Mouse (Mus musculus) neural tube, embryonic 15.5 days (tissue): ENCODE measurements at regions not wholly inside any gene's neighbourhood (a gene's known extent, or its start where the extent isn't known, plus 50 kb on each side); places are given as distances from the start of the nearest gene placed in this dataset.
A peak's percentile ranks its signal among the peaks of the same experiment; 100 is the strongest.

Experiments used
- ATAC-seq: fragments of 200-750 bp; cut with Nextera tagmentation; 2 replicates; pipeline ENCODE4 v1.8.0; 2017; ENCODE audit warnings: mild to moderate bottlenecking, moderate TSS enrichment, moderate library complexity; ENCODE audit not compliant: low FRiP score
- H3K27ac ChIP-seq: fragments of 300-500 bp; sonication (generic); replicated peaks from 2 replicates; pipeline ENCODE4 v1.5.1; 2015; ENCODE audit warnings: mild to moderate bottlenecking, inconsistent platforms
- H3K27me3 ChIP-seq: fragments of 300-500 bp; sonication (generic); replicated peaks from 2 replicates; pipeline ENCODE4 v1.6.1; 2015; ENCODE audit warnings: inconsistent platforms
- H3K36me3 ChIP-seq: fragments of 300-500 bp; sonication (generic); 2 replicates; pipeline ENCODE4 v1.6.1; 2015; ENCODE audit warnings: inconsistent platforms
- H3K4me1 ChIP-seq: fragments of 300-500 bp; sonication (generic); 2 replicates; pipeline ENCODE4 v1.6.1; 2015; ENCODE audit warnings: inconsistent platforms
- H3K4me2 ChIP-seq: fragments of 300-500 bp; sonication (generic); 2 replicates; pipeline ENCODE4 v1.6.1; 2015; ENCODE audit warnings: inconsistent platforms, mild to moderate bottlenecking, moderate library complexity
- H3K4me3 ChIP-seq: fragments of 300-500 bp; sonication (generic); replicated peaks from 2 replicates; pipeline ENCODE4 v1.5.1; 2015; ENCODE audit warnings: mild to moderate bottlenecking, inconsistent platforms
- H3K9ac ChIP-seq: fragments of 300-500 bp; sonication (generic); replicated peaks from 2 replicates; pipeline ENCODE4 v1.6.1; 2015; ENCODE audit warnings: mild to moderate bottlenecking, inconsistent platforms
- H3K9me3 ChIP-seq: fragments of 300-500 bp; sonication (generic); replicated peaks from 2 replicates; pipeline ENCODE4 v1.6.1; 2016; ENCODE audit warnings: inconsistent platforms
- WGBS: fragments of 180-500 bp; shearing (Covaris S2); methylation state at CpG from one replicate; pipeline ENCODE4 v1.1.7; 2015; ENCODE audit warnings: mixed read lengths; 5-methylcytosine and 5-hydroxymethylcytosine counted together

GRCm38 (mm10) chr7:136496335-136497242 is 397.8 kb upstream of the Mgmt start:
- peak overlapping the region; percentile 36; the same call in 1 of the 2 replicates for H3K9ac ChIP-seq
- no peaks in the 10 kb centered on the region for H3K36me3 ChIP-seq
- WGBS, result 19% methylated on average over 19 of the region's 19 CpGs
- no peak for ATAC-seq
- H3K9me3 ChIP-seq, result no peaks in the 10 kb centered on the region
- 0 out of 2 replicates have a peak, but pooled peaks cover 6% of the 10 kb centered on the region for H3K27me3 ChIP-seq
- peaks cover 57% of the 10 kb centered on the region for H3K4me1 ChIP-seq
- H3K4me3 ChIP-seq, result peak overlapping the region; percentile 10; the same call in 1 of the 2 replicates
- peak overlapping the region; percentile 79 for H3K27ac ChIP-seq
- peak overlapping the region; percentile 46 for H3K4me2 ChIP-seq

GRCm38 (mm10) chr7:136500059-136500458 is 394.4 kb upstream of the Mgmt start:
- 34% methylated on average over 4 of the region's 4 CpGs for WGBS
- no peak overlapping the region for H3K4me2 ChIP-seq
- ATAC-seq, result no peak
- no peaks in the 10 kb centered on the region for H3K36me3 ChIP-seq
- no peaks in the 10 kb centered on the region for H3K9me3 ChIP-seq
- H3K4me1 ChIP-seq, result peaks cover 69% of the 10 kb centered on the region
- H3K4me3 ChIP-seq, result no peak overlapping the region
- 0 out of 2 replicates have a peak, but pooled peaks cover 4% of the 10 kb centered on the region for H3K27me3 ChIP-seq
- peak overlapping the region; percentile 64; the same call in 1 of the 2 replicates for H3K27ac ChIP-seq
- H3K9ac ChIP-seq, result no peak overlapping the region

- Histone ChIP-seq H3K9ac (no peak overlapping the region; the same call in 1 of the 2 replicates), H3K4me1 (peaks cover 59% of the 10 kb centered on the region), H3K27me3 (no peaks in the 10 kb centered on the region), H3K9me3 (no peaks in the 10 kb centered on the region), H3K36me3 (no peaks in the 10 kb centered on the region), H3K4me3 (no peak overlapping the region), H3K4me2 (no peak overlapping the region), H3K27ac (peak overlapping the region; percentile 64)
- 82% methylated on average over 7 of the region's 7 CpGs for WGBS
- no peak for ATAC-seq
Observed at GRCm38 (mm10) chr7:136501094-136501493, 393.3 kb upstream of the Mgmt start.

GRCm38 (mm10) chr7:136501855-136502847 is 392.3 kb upstream of the Mgmt start:
- peak; percentile 35; the same call in 1 of the 2 replicates for ATAC-seq
- H3K4me1 ChIP-seq, result peaks cover 48% of the 10 kb centered on the region
- H3K36me3 ChIP-seq, result no peaks in the 10 kb centered on the region
- 24% methylated on average over 32 of the region's 32 CpGs for WGBS
- H3K9ac ChIP-seq, result no peak overlapping the region
- H3K4me3 ChIP-seq, result no peak overlapping the region
- H3K4me2 ChIP-seq, result peak overlapping the region; percentile 34
- no peaks in the 10 kb centered on the region for H3K9me3 ChIP-seq
- peak overlapping the region; percentile 63 for H3K27ac ChIP-seq
- no peaks in the 10 kb centered on the region for H3K27me3 ChIP-seq

- no peak overlapping the region for H3K4me3 ChIP-seq
- H3K36me3 ChIP-seq, result no peaks in the 10 kb centered on the region
- H3K9me3 ChIP-seq, result no peaks in the 10 kb centered on the region
- no peak overlapping the region for H3K4me2 ChIP-seq
- no peaks in the 10 kb centered on the region for H3K27me3 ChIP-seq
- whole genome bisulfite sequencing, result 84% methylated on average over 6 of the region's 6 CpGs
- ATAC-seq, result no peak
- no peak overlapping the region for H3K9ac ChIP-seq
- H3K4me1 ChIP-seq, result no peaks in the 10 kb centered on the region
- H3K27ac ChIP-seq, result no peak overlapping the region
Observed at GRCm38 (mm10) chr7:136511389-136511788, 383.0 kb upstream of the Mgmt start.

GRCm38 (mm10) chr7:136515376-136515775 is 379.0 kb upstream of the Mgmt start:
- Histone ChIP-seq H3K9me3 (no peaks in the 10 kb centered on the region), H3K4me1 (no peaks in the 10 kb centered on the region), H3K4me3 (no peak overlapping the region), H3K27me3 (no peaks in the 10 kb centered on the region), H3K4me2 (no peak overlapping the region), H3K36me3 (no peaks in the 10 kb centered on the region), H3K9ac (no peak overlapping the region), H3K27ac (no peak overlapping the region)
- WGBS, result 78% methylated on average over 1 of the region's 1 CpGs
- ATAC-seq, result no peak

- 0 out of 2 replicates have a peak, but pooled peaks cover 3% of the 10 kb centered on the region for H3K27me3 ChIP-seq
- ATAC-seq, result no peak
- WGBS, result 93% methylated on average over 9 of the region's 9 CpGs
- no peaks in the 10 kb centered on the region for H3K9me3 ChIP-seq
- no peaks in the 10 kb centered on the region for H3K36me3 ChIP-seq
- no peak overlapping the region for H3K9ac ChIP-seq
- no peak overlapping the region for H3K27ac ChIP-seq
- no peak overlapping the region for H3K4me2 ChIP-seq
- 0 out of 2 replicates have a peak, but pooled peaks cover 6% of the 10 kb centered on the region for H3K4me1 ChIP-seq
- no peak overlapping the region for H3K4me3 ChIP-seq
Observed at GRCm38 (mm10) chr7:136525821-136526220, 368.6 kb upstream of the Mgmt start.

- Histone ChIP-seq H3K27me3 (no peaks in the 10 kb centered on the region), H3K4me1 (0 out of 2 replicates have a peak, but pooled peaks cover 6% of the 10 kb centered on the region), H3K36me3 (no peaks in the 10 kb centered on the region), H3K9ac (no peak overlapping the region), H3K27ac (no peak overlapping the region), H3K4me3 (no peak overlapping the region), H3K4me2 (no peak overlapping the region), H3K9me3 (no peaks in the 10 kb centered on the region)
- no peak for ATAC-seq
- WGBS, result 65% methylated on average over 8 of the region's 8 CpGs
Observed at GRCm38 (mm10) chr7:136530006-136530785, 364.2 kb upstream of the Mgmt start.

- no peaks in the 10 kb centered on the region for H3K27me3 ChIP-seq
- no peak overlapping the region for H3K4me2 ChIP-seq
- no peaks in the 10 kb centered on the region for H3K9me3 ChIP-seq
- no peak for ATAC-seq
- H3K4me3 ChIP-seq, result no peak overlapping the region
- 0 out of 2 replicates have a peak, but pooled peaks cover 6% of the 10 kb centered on the region for H3K4me1 ChIP-seq
- H3K9ac ChIP-seq, result no peak overlapping the region
- 70% methylated on average over 7 of the region's 7 CpGs for WGBS
- no peak overlapping the region for H3K27ac ChIP-seq
- H3K36me3 ChIP-seq, result no peaks in the 10 kb centered on the region
Observed at GRCm38 (mm10) chr7:136531301-136531700, 363.1 kb upstream of the Mgmt start.

- no peak overlapping the region for H3K4me3 ChIP-seq
- no peak overlapping the region for H3K27ac ChIP-seq
- no peak overlapping the region for H3K9ac ChIP-seq
- H3K9me3 ChIP-seq, result no peaks in the 10 kb centered on the region
- no peaks in the 10 kb centered on the region for H3K36me3 ChIP-seq
- H3K4me2 ChIP-seq, result no peak overlapping the region
- H3K4me1 ChIP-seq, result peaks cover 12% of the 10 kb centered on the region
- no peaks in the 10 kb centered on the region for H3K27me3 ChIP-seq
- ATAC-seq, result no peak
Observed at GRCm38 (mm10) chr7:136541876-136542655, 352.3 kb upstream of the Mgmt start.
